Mouse (Mus musculus): ENCODE results near the gene Med13l. TPM values are rescaled to one million over a fixed set of nuclear protein-coding genes. Genes with fewer than 3 reads are reported as not detected.

The Med13l gene
- polyA plus RNA-seq, 1 experiment = 21.4 TPM

DNA sequence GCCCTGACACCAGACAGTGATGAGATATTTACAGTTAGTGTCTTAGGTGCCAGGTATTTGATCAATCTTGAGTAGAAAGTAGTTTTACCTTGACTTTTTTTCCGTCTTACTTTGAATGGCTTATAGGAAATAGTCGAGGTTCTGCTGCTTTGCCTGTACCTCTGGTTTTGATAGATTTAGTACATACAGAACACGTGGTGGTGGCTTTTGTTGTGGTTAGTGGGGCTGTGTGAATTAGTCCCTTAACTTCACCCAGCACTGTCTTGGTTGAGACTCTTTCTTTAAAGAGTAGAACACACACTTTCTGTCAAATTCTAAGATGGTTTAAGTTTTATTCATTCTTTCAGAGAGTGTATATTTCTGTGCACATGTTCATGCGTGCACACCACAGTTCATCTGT is 41.0 kb downstream of the Med13l start:
- DNase-seq = no peak
- TF ChIP-seq POLR2A (IDR thresholded peaks at IDR 0.05; ENCODE audit: borderline replicate concordance, extremely low read depth, low read depth, low read length) = no peak
- no peak for TF ChIP-seq CTCF (IDR thresholded peaks at IDR 0.05; ENCODE audit: insufficient read depth, low read length)
- no peak overlapping the region for H3K4me3 ChIP-seq (replicated peaks; ENCODE audit: extremely low read depth, low read depth, low read length)
- peaks cover 10% of the 10 kb centered on the region; the same call in 1 of the 2 replicates for H3K4me1 ChIP-seq (ENCODE audit: control insufficient read depth, insufficient read depth, low read length)
- WGBS = 83% methylated on average over 4 of the region's 4 CpGs

DNA sequence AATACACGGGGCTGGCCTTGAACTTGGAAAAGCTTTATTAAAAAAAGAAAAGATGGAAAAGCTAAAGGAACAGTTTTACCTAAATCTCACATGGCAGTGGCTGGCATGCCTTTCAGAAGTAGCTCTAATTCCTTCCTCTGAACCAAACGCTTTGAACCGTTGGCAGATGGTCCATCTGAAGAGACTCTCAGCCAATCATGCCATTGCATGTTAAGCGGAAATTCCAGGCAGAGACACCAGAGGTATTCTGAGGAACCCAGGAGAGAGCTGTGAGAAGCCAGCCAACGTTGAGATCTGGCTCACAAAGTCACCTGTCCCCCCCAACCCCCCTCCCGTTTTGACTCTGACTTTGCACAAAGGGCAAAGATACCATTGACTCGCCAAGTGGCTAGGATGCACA is 42.2 kb downstream of the Med13l start:
- H3K4me3 ChIP-seq (replicated peaks; ENCODE audit: extremely low read depth, low read depth, low read length) = no peak overlapping the region
- TF ChIP-seq POLR2A (IDR thresholded peaks at IDR 0.05; ENCODE audit: borderline replicate concordance, extremely low read depth, low read depth, low read length) = no peak
- no peak for TF ChIP-seq CTCF (IDR thresholded peaks at IDR 0.05; ENCODE audit: insufficient read depth, low read length)
- 78% methylated on average over 7 of the region's 7 CpGs for WGBS
- peaks cover 7% of the 10 kb centered on the region; the same call in 1 of the 2 replicates for H3K4me1 ChIP-seq (ENCODE audit: control insufficient read depth, insufficient read depth, low read length)
- DNase-seq = no peak

- WGBS = 92% methylated on average over 11 of the region's 11 CpGs
- DNase-seq = no peak
- Histone ChIP-seq H3K4me1 (ENCODE audit: control insufficient read depth, insufficient read depth, low read length) (peaks cover 2% of the 10 kb centered on the region; the same call in 1 of the 2 replicates), H3K4me3 (replicated peaks; ENCODE audit: extremely low read depth, low read depth, low read length) (no peak overlapping the region)
- TF ChIP-seq POLR2A (IDR thresholded peaks at IDR 0.05; ENCODE audit: borderline replicate concordance, extremely low read depth, low read depth, low read length) (no peak), CTCF (IDR thresholded peaks at IDR 0.05; ENCODE audit: insufficient read depth, low read length) (no peak)
Observed at GRCm38 (mm10) chr5:118605424-118606067, 45.1 kb downstream of the Med13l start.

DNA sequence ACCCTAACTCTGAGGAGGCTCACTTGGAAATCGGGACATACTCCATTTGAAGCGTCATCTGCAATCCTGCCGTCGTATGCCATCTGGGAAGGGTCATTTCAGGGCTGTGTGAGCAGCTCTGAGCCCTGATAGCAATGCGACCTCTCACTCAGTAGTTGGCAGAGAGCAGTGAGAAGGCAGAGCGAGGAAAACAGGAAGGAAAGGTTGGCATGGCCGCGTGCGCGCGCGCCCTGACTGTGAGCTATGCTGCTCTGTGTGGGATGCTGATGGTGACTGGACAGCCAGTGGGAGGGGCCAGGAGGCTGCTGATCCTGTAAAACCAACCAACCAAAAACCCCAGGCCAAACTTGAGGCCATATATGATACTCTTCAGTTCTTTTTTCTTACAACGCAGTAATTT is 46.2 kb downstream of the Med13l start:
- TF ChIP-seq CTCF (IDR thresholded peaks at IDR 0.05; ENCODE audit: insufficient read depth, low read length) = no peak
- no peak for TF ChIP-seq POLR2A (IDR thresholded peaks at IDR 0.05; ENCODE audit: borderline replicate concordance, extremely low read depth, low read depth, low read length)
- H3K4me1 ChIP-seq (ENCODE audit: control insufficient read depth, insufficient read depth, low read length) = no peaks in the 10 kb centered on the region
- no peak overlapping the region for H3K4me3 ChIP-seq (replicated peaks; ENCODE audit: extremely low read depth, low read depth, low read length)
- 60% methylated on average over 13 of the region's 13 CpGs for WGBS
- no peak for DNase-seq

GRCm38 (mm10) chr5:118607900-118608299 is 47.4 kb downstream of the Med13l start:
- TF ChIP-seq POLR2A (IDR thresholded peaks at IDR 0.05; ENCODE audit: borderline replicate concordance, extremely low read depth, low read depth, low read length) (no peak), CTCF (IDR thresholded peaks at IDR 0.05; ENCODE audit: insufficient read depth, low read length) (no peak)
- Histone ChIP-seq H3K4me3 (replicated peaks; ENCODE audit: extremely low read depth, low read depth, low read length) (no peak overlapping the region), H3K4me1 (ENCODE audit: control insufficient read depth, insufficient read depth, low read length) (peaks cover 3% of the 10 kb centered on the region; the same call in 1 of the 2 replicates)
- 98% methylated on average over 1 of the region's 1 CpGs for WGBS
- DNase-seq = no peak

- peaks cover 16% of the 10 kb centered on the region for H3K4me1 ChIP-seq (ENCODE audit: control insufficient read depth, insufficient read depth, low read length)
- no peak for DNase-seq
- no peak overlapping the region for H3K4me3 ChIP-seq (replicated peaks; ENCODE audit: extremely low read depth, low read depth, low read length)
- WGBS = 82% methylated on average over 5 of the region's 5 CpGs
- TF ChIP-seq CTCF (IDR thresholded peaks at IDR 0.05; ENCODE audit: insufficient read depth, low read length) (no peak), POLR2A (IDR thresholded peaks at IDR 0.05; ENCODE audit: borderline replicate concordance, extremely low read depth, low read depth, low read length) (no peak)
Observed at GRCm38 (mm10) chr5:118610468-118610867, 50.0 kb downstream of the Med13l start.

- Histone ChIP-seq H3K4me1 (ENCODE audit: control insufficient read depth, insufficient read depth, low read length) (peaks cover 16% of the 10 kb centered on the region), H3K4me3 (replicated peaks; ENCODE audit: extremely low read depth, low read depth, low read length) (no peak overlapping the region)
- WGBS = 70% methylated on average over 13 of the region's 13 CpGs
- no peak for DNase-seq
- no peak for TF ChIP-seq POLR2A (IDR thresholded peaks at IDR 0.05; ENCODE audit: borderline replicate concordance, extremely low read depth, low read depth, low read length)
Observed at GRCm38 (mm10) chr5:118612956-118613631, 52.6 kb downstream of the Med13l start.

- TF ChIP-seq POLR2A (IDR thresholded peaks at IDR 0.05; ENCODE audit: borderline replicate concordance, extremely low read depth, low read depth, low read length) (no peak), CTCF (IDR thresholded peaks at IDR 0.05; ENCODE audit: insufficient read depth, low read length) (no peak)
- DNase-seq = no peak
- Histone ChIP-seq H3K4me1 (ENCODE audit: control insufficient read depth, insufficient read depth, low read length) (peaks cover 19% of the 10 kb centered on the region), H3K4me3 (replicated peaks; ENCODE audit: extremely low read depth, low read depth, low read length) (no peak overlapping the region)
- WGBS = 26% methylated on average over 2 of the region's 2 CpGs
Observed at GRCm38 (mm10) chr5:118613704-118614103, 53.2 kb downstream of the Med13l start.

DNA sequence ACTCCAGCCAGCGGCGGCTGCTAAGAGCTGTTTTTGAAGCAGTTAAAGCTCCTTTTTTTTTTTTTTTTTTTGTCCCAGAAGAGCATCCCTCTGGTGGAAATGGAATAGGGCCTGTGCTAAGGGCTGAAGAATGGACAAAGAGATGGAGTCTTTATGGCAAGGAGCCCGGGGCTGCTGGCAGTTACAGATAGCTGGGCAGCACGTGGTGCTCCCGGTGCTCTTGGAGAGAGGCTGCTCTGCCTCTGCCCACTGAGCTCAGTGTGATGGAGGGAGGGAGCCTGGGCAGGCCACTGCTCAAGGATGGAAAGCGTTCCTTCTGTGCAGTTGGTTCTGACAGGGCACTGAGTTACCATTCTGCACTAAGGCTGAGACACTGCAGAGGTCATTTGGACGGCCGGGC is 53.6 kb downstream of the Med13l start:
- no peak for DNase-seq
- Histone ChIP-seq H3K4me3 (replicated peaks; ENCODE audit: extremely low read depth, low read depth, low read length) (no peak overlapping the region), H3K4me1 (ENCODE audit: control insufficient read depth, insufficient read depth, low read length) (peaks cover 19% of the 10 kb centered on the region)
- no peak for TF ChIP-seq POLR2A (IDR thresholded peaks at IDR 0.05; ENCODE audit: borderline replicate concordance, extremely low read depth, low read depth, low read length)
- WGBS = 33% methylated on average over 8 of the region's 8 CpGs

DNA sequence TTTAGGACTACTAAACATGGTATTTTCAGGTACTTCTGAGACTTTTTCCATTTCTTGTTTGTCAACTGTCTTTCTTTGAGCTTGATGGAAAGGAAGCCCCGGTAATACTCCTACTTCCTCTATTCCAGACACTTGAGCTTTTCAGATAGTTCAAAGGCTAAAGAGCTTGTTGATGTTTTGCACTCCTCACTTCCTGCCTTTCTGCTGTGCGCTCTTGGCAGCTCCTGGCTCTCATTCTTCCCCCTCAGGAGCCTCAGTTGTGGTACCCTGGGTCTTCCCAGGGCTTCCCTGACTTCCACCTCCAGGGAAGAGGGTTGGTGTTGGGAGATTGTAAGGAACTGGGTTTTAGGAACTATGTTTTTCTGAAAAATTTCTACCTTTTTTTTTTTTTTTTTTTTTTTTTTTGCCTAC is 54.1 kb downstream of the Med13l start:
- 21% methylated on average over 2 of the region's 2 CpGs for WGBS
- peaks cover 19% of the 10 kb centered on the region for H3K4me1 ChIP-seq (ENCODE audit: control insufficient read depth, insufficient read depth, low read length)
- TF ChIP-seq CTCF (IDR thresholded peaks at IDR 0.05; ENCODE audit: insufficient read depth, low read length) = no peak
- TF ChIP-seq POLR2A (IDR thresholded peaks at IDR 0.05; ENCODE audit: borderline replicate concordance, extremely low read depth, low read depth, low read length) = no peak
- no peak overlapping the region for H3K4me3 ChIP-seq (replicated peaks; ENCODE audit: extremely low read depth, low read depth, low read length)
- DNase-seq = no peak
